Mouse (Mus musculus) intestine, embryonic 16.5 days (tissue): ENCODE measurements around the gene Fgfr2. TPM values are rescaled to one million over a fixed set of nuclear protein-coding genes. Genes with fewer than 3 reads are reported as not detected.
"Not testable (repeated sequence)": the region's sequence is repeated elsewhere in the genome, so short reads cannot be mapped to it uniquely, and the experiment has no call there.

Source experiments
- ATAC-seq: fragments of 200-750 bp; cut with Nextera tagmentation; 2 replicates; pipeline ENCODE4 v1.8.0; 2017; ENCODE audit warnings: moderate TSS enrichment, moderate library complexity
- H3K27ac ChIP-seq: fragments of 300-500 bp; sonication (generic); 2 replicates; pipeline ENCODE4 v1.5.1; 2014; ENCODE audit warnings: mild to moderate bottlenecking, low read length
- H3K27me3 ChIP-seq: fragments of 300-500 bp; sonication (generic); replicated peaks from 2 replicates; pipeline ENCODE4 v1.6.1; 2014; ENCODE audit warnings: low read length, control low read depth, mixed read lengths; ENCODE audit not compliant: control insufficient read depth, insufficient read depth
- H3K36me3 ChIP-seq: fragments of 300-500 bp; sonication (generic); 2 replicates; pipeline ENCODE4 v1.6.1; 2014; ENCODE audit warnings: low read length, control low read depth; ENCODE audit not compliant: control insufficient read depth, insufficient read depth
- H3K4me1 ChIP-seq: fragments of 300-500 bp; sonication (generic); 2 replicates; pipeline ENCODE4 v1.6.1; 2014; ENCODE audit warnings: low read length, control low read depth, mixed read lengths; ENCODE audit not compliant: control insufficient read depth, insufficient read depth
- H3K4me2 ChIP-seq: fragments of 300-500 bp; sonication (generic); 2 replicates; pipeline ENCODE4 v1.6.1; 2014; ENCODE audit warnings: low read depth, low read length, control low read depth
- H3K4me3 ChIP-seq: fragments of 300-500 bp; sonication (generic); 2 replicates; pipeline ENCODE4 v1.5.1; 2014; ENCODE audit warnings: mild to moderate bottlenecking, low read length
- H3K9ac ChIP-seq: fragments of 300-500 bp; sonication (generic); 2 replicates; pipeline ENCODE4 v1.6.1; 2014; ENCODE audit warnings: low read depth, low read length
- H3K9me3 ChIP-seq: fragments of 300-500 bp; sonication (generic); 2 replicates; pipeline ENCODE4 v1.6.1; 2016; ENCODE audit warnings: low read length, control low read depth; ENCODE audit not compliant: control insufficient read depth
- WGBS: fragments of 180-500 bp; shearing (Covaris S2); extraction: QIAGEN DNeasy Blood & Tissue Kit; methylation state at CpG from one replicate; pipeline ENCODE4 v1.1.7; 2014; 5-methylcytosine and 5-hydroxymethylcytosine counted together
- polyA plus RNA-seq: library from polyadenylated mRNA; unstranded; fragments of >200 nt; fragmentation: Nextera tagmentation; extraction: Ambion mirVana; gene quantifications from 2 replicates; pipeline ENCODE4 v1.2.1, GENCODE M21; 2015

Gene Fgfr2
- polyA plus RNA-seq, 1 experiment from 2014 or later = 47.3 TPM

- 64% methylated on average over 5 of the region's 5 CpGs for WGBS
- Histone ChIP-seq H3K4me2 (no peak overlapping the region), H3K4me3 (no peak overlapping the region), H3K27me3 (no peaks in the 10 kb centered on the region), H3K9me3 (no peaks in the 10 kb centered on the region), H3K27ac (no peak overlapping the region), H3K36me3 (no peaks in the 10 kb centered on the region), H3K9ac (no peak overlapping the region), H3K4me1 (peaks cover 8% of the 10 kb centered on the region)
- no peak for ATAC-seq
Measured at GRCm38 (mm10) chr7:132447558-132447957, 675.6 kb downstream of the Fgfr2 start.

- H3K27ac ChIP-seq = no peak overlapping the region
Measured at GRCm38 (mm10) chr7:132446841-132447240, 676.3 kb downstream of the Fgfr2 start.

GRCm38 (mm10) chr7:132444221-132444620, 678.9 kb downstream of the Fgfr2 start:
- H3K9ac ChIP-seq = no peak overlapping the region
- H3K27me3 ChIP-seq = no peaks in the 10 kb centered on the region
- ATAC-seq = no peak
- no peak overlapping the region for H3K4me2 ChIP-seq
- WGBS = 65% methylated on average over 2 of the region's 2 CpGs
- no peaks in the 10 kb centered on the region for H3K9me3 ChIP-seq
- H3K4me1 ChIP-seq = peaks cover 8% of the 10 kb centered on the region
- H3K36me3 ChIP-seq = no peaks in the 10 kb centered on the region
- H3K4me3 ChIP-seq = no peak overlapping the region
- H3K27ac ChIP-seq = peak overlapping the region; percentile 78

More at GRCm38 (mm10) chr7:132446841-132447240, 676.3 kb downstream of the Fgfr2 start:
- H3K4me1 ChIP-seq = peaks cover 8% of the 10 kb centered on the region
- ATAC-seq = no peak
- no peak overlapping the region for H3K4me3 ChIP-seq
- no peaks in the 10 kb centered on the region for H3K27me3 ChIP-seq
- H3K9ac ChIP-seq = no peak overlapping the region
- H3K4me2 ChIP-seq = no peak overlapping the region
- WGBS = 72% methylated on average over 5 of the region's 5 CpGs
- no peaks in the 10 kb centered on the region for H3K9me3 ChIP-seq
- no peaks in the 10 kb centered on the region for H3K36me3 ChIP-seq

GRCm38 (mm10) chr7:132443769-132444168, 679.4 kb downstream of the Fgfr2 start:
- Histone ChIP-seq H3K4me3 (no peak overlapping the region), H3K9ac (no peak overlapping the region), H3K27me3 (no peaks in the 10 kb centered on the region), H3K36me3 (no peaks in the 10 kb centered on the region), H3K9me3 (no peaks in the 10 kb centered on the region), H3K4me1 (peaks cover 4% of the 10 kb centered on the region), H3K4me2 (no peak overlapping the region), H3K27ac (peak overlapping the region; percentile 78)
- ATAC-seq = peak; percentile 72
- WGBS = 33% methylated on average over 2 of the region's 2 CpGs

- no peaks in the 10 kb centered on the region for H3K27me3 ChIP-seq
- H3K27ac ChIP-seq = peak overlapping the region; percentile 78
- whole genome bisulfite sequencing = 88% methylated on average over 3 of the region's 3 CpGs
- no peaks in the 10 kb centered on the region for H3K9me3 ChIP-seq
- no peaks in the 10 kb centered on the region for H3K36me3 ChIP-seq
- no peak overlapping the region for H3K9ac ChIP-seq
- H3K4me1 ChIP-seq = peaks cover 4% of the 10 kb centered on the region
- H3K4me3 ChIP-seq = no peak overlapping the region
- no peak for ATAC-seq
- no peak overlapping the region for H3K4me2 ChIP-seq
Measured at GRCm38 (mm10) chr7:132443134-132443533, 680.0 kb downstream of the Fgfr2 start.

GRCm38 (mm10) chr7:132442133-132442763, 680.9 kb downstream of the Fgfr2 start:
- not testable (repeated sequence) for H3K9me3 ChIP-seq, H3K9ac ChIP-seq, H3K4me2 ChIP-seq, H3K36me3 ChIP-seq, H3K4me3 ChIP-seq, H3K27ac ChIP-seq, H3K4me1 ChIP-seq, ATAC-seq, H3K27me3 ChIP-seq
- 86% methylated on average over 3 of the region's 3 CpGs for WGBS

GRCm38 (mm10) chr7:132439916-132440315, 683.2 kb downstream of the Fgfr2 start:
- no peak for ATAC-seq
- Histone ChIP-seq H3K9me3 (no peaks in the 10 kb centered on the region), H3K9ac (no peak overlapping the region), H3K4me1 (peaks cover 4% of the 10 kb centered on the region), H3K27me3 (no peaks in the 10 kb centered on the region), H3K27ac (no peak overlapping the region), H3K4me2 (no peak overlapping the region), H3K36me3 (no peaks in the 10 kb centered on the region), H3K4me3 (no peak overlapping the region)
- WGBS = 87% methylated on average over 6 of the region's 6 CpGs

- Histone ChIP-seq H3K27ac (no peak overlapping the region), H3K27me3 (no peaks in the 10 kb centered on the region), H3K4me2 (no peak overlapping the region), H3K9me3 (no peaks in the 10 kb centered on the region), H3K4me3 (no peak overlapping the region), H3K9ac (no peak overlapping the region), H3K4me1 (no peaks in the 10 kb centered on the region), H3K36me3 (no peaks in the 10 kb centered on the region)
- 82% methylated on average over 6 of the region's 6 CpGs for WGBS
- ATAC-seq = no peak
Measured at GRCm38 (mm10) chr7:132438060-132438459, 685.1 kb downstream of the Fgfr2 start.

GRCm38 (mm10) chr7:132437431-132437830, 685.7 kb downstream of the Fgfr2 start:
- Histone ChIP-seq H3K4me1 (no peaks in the 10 kb centered on the region), H3K4me3 (no peak overlapping the region), H3K9me3 (no peaks in the 10 kb centered on the region), H3K27me3 (no peaks in the 10 kb centered on the region), H3K36me3 (no peaks in the 10 kb centered on the region), H3K4me2 (no peak overlapping the region), H3K27ac (no peak overlapping the region), H3K9ac (no peak overlapping the region)
- 91% methylated on average over 3 of the region's 3 CpGs for WGBS
- ATAC-seq = no peak
